Mouse (Mus musculus) bone marrow, adult 2 months (tissue): ENCODE results near the gene Mrpl45. TPM values are rescaled to one million over a fixed set of nuclear protein-coding genes. Genes with fewer than 3 reads are reported as not detected.
"Not testable (repeated sequence)": the region's sequence is repeated elsewhere in the genome, so short reads cannot be mapped to it uniquely, and the experiment has no call there.

Experiments used
- H3K27ac ChIP-seq: fragments of 200-500 bp; 2 replicates; pipeline ENCODE4 v1.5.1; 2012; ENCODE audit warnings: low read depth, mild to moderate bottlenecking, control low read depth, inconsistent platforms, low read length; ENCODE audit not compliant: control insufficient read depth, poor library complexity, insufficient read depth
- H3K4me1 ChIP-seq: fragments of 200-500 bp; 2 replicates; pipeline ENCODE4 v1.6.1; 2011; ENCODE audit warnings: low read length; ENCODE audit not compliant: control insufficient read depth, insufficient read depth
- H3K4me3 ChIP-seq: fragments of 200-500 bp; replicated peaks from 2 replicates; pipeline ENCODE3; 2011; ENCODE audit warnings: mild to moderate bottlenecking, low read depth, low read length, control low read depth; ENCODE audit not compliant: control insufficient read depth
- CTCF ChIP-seq: fragments of 200-500 bp; IDR thresholded peaks from 2 replicates; pipeline ENCODE4 v1.5.1; 2011; ENCODE audit warnings: low read length, control low read depth; ENCODE audit not compliant: control insufficient read depth, insufficient read depth
- POLR2A ChIP-seq: fragments of 200-500 bp; IDR thresholded peaks from 2 replicates; pipeline ENCODE4 v1.6.1; 2011; ENCODE audit warnings: low read depth, mild to moderate bottlenecking, control low read depth, low read length, borderline replicate concordance; ENCODE audit not compliant: control insufficient read depth
- WGBS: fragments of 180-500 bp; shearing (Covaris S2); methylation state at CpG from one replicate; pipeline ENCODE4 v1.1.7; 2018; 5-methylcytosine and 5-hydroxymethylcytosine counted together
- polyA plus RNA-seq: library from polyadenylated mRNA; stranded (reverse); fragments of >200 nt; gene quantifications from 2 replicates; pipeline ENCODE4 v1.2.4, GENCODE M21; 2011; ENCODE audit warnings: low replicate concordance; ENCODE audit not compliant: missing spikeins, insufficient read depth, insufficient read length

The Mrpl45 gene
- polyA plus RNA-seq, 1 experiment = 16.9 TPM

GRCm38 (mm10) chr11:97314751-97315503, 589 bp upstream of the Mrpl45 start:
- WGBS = 35% methylated on average over 8 of the region's 8 CpGs
- H3K4me3 ChIP-seq = peak overlapping the region; percentile 36
- H3K4me1 ChIP-seq = no peaks in the 10 kb centered on the region; the same call in 1 of the 2 replicates
- H3K27ac ChIP-seq = no peak overlapping the region
- TF ChIP-seq CTCF = no peak
- no peak for TF ChIP-seq POLR2A

GRCm38 (mm10) chr11:97321197-97321596, 5.7 kb downstream of the Mrpl45 start:
- Histone ChIP-seq H3K27ac (no peak overlapping the region), H3K4me3 (no peak overlapping the region), H3K4me1 (no peaks in the 10 kb centered on the region)
- 66% methylated on average over 8 of the region's 8 CpGs for WGBS
- no peak for TF ChIP-seq CTCF
- no peak for TF ChIP-seq POLR2A

GRCm38 (mm10) chr11:97321894-97322600, 6.5 kb downstream of the Mrpl45 start:
- not testable (repeated sequence) for H3K4me1 ChIP-seq, H3K27ac ChIP-seq, H3K4me3 ChIP-seq
- WGBS = 85% methylated on average over 8 of the region's 8 CpGs

- no peak overlapping the region for H3K27ac ChIP-seq
- H3K4me3 ChIP-seq = no peak overlapping the region
- 0 out of 2 replicates have a peak, but pooled peaks have one; percentile 10 for TF ChIP-seq CTCF
- no peak for TF ChIP-seq POLR2A
- H3K4me1 ChIP-seq = no peaks in the 10 kb centered on the region
- WGBS = 37% methylated on average over 1 of the region's 1 CpGs
Measured at GRCm38 (mm10) chr11:97325224-97325623, 9.7 kb downstream of the Mrpl45 start.

GRCm38 (mm10) chr11:97328148-97328547, 12.6 kb downstream of the Mrpl45 start:
- TF ChIP-seq POLR2A = no peak
- TF ChIP-seq CTCF = peak; percentile 93
- no peak overlapping the region for H3K4me3 ChIP-seq
- H3K27ac ChIP-seq = no peak overlapping the region
- H3K4me1 ChIP-seq = no peaks in the 10 kb centered on the region; the same call in 1 of the 2 replicates
- WGBS = 20% methylated on average over 9 of the region's 9 CpGs

GRCm38 (mm10) chr11:97330315-97330714, 14.8 kb downstream of the Mrpl45 start:
- TF ChIP-seq POLR2A = no peak
- TF ChIP-seq CTCF = no peak
- H3K4me1 ChIP-seq = no peaks in the 10 kb centered on the region; the same call in 1 of the 2 replicates
- H3K27ac ChIP-seq = no peak overlapping the region
- WGBS = 90% methylated on average over 1 of the region's 1 CpGs
- H3K4me3 ChIP-seq = no peak overlapping the region

GRCm38 (mm10) chr11:97331231-97332190, 16.0 kb downstream of the Mrpl45 start:
- no peak overlapping the region for H3K27ac ChIP-seq
- H3K4me3 ChIP-seq = no peak overlapping the region
- WGBS = 79% methylated on average over 12 of the region's 12 CpGs
- H3K4me1 ChIP-seq = no peaks in the 10 kb centered on the region; the same call in none of the 2 replicates
- TF ChIP-seq POLR2A (no peak), CTCF (no peak)

GRCm38 (mm10) chr11:97333044-97333443, 17.5 kb downstream of the Mrpl45 start:
- no peak overlapping the region for H3K27ac ChIP-seq
- TF ChIP-seq CTCF (no peak), POLR2A (no peak)
- 58% methylated on average over 9 of the region's 9 CpGs for WGBS

More at GRCm38 (mm10) chr11:97333044-97333443, 17.5 kb downstream of the Mrpl45 start:
- Histone ChIP-seq H3K4me1 (no peaks in the 10 kb centered on the region; the same call in none of the 2 replicates), H3K4me3 (no peak overlapping the region)
